In genomic region chr19:4057389-4057788, GRCm38 (mm10) we compare ENCODE assay signal across 31 mouse cellular contexts. TPM values are rescaled to one million over a fixed set of nuclear protein-coding genes. Genes with fewer than 3 reads are reported as not detected.
"Had no signal": no experiment of that assay in that cellular context is flagged by ENCODE, and none has a peak within 500 bp of the region (broad histone marks: within the 10 kb centered on the region; RNA-seq: fewer than 3 reads in every experiment).

No protein-coding gene starts in this region.

- H3K4me2 ChIP-seq: intestine, embryonic 15.5 days; kidney, embryonic 15.5 days; lung, embryonic 15.5 days; midbrain, embryonic 13.5 days; neural tube, embryonic 13.5 days had no signal

- H3K27me3 ChIP-seq: intestine, embryonic 15.5 days; kidney, embryonic 15.5 days; midbrain, embryonic 13.5 days; neural tube, embryonic 13.5 days had no signal

- DNase-seq: kidney, adult 11 months; kidney, adult 8-10 months; kidney, postnatal 14 days; kidney, postnatal 4 days; layer of hippocampus, adult 9-11 months; layer of hippocampus, postnatal 36 days; lung, adult 18-20 months; lung, postnatal 10 days; lung, postnatal 36 days; thymus, adult 2 months; thymus, postnatal 14 days; thymus, postnatal 4 days had no signal

- H3K36me3 ChIP-seq: intestine, embryonic 15.5 days; kidney, embryonic 15.5 days; lung, embryonic 15.5 days; midbrain, embryonic 10.5 days; midbrain, embryonic 13.5 days; neural tube, embryonic 13.5 days had no signal

- H3K27ac ChIP-seq: kidney, embryonic 15.5 days; left cerebral cortex, adult 2 months; lung, embryonic 15.5 days; midbrain, embryonic 10.5 days; midbrain, embryonic 13.5 days; neural tube, embryonic 13.5 days; stomach, postnatal 0 days had no signal

- H3K4me1 ChIP-seq: kidney, embryonic 15.5 days; lung, embryonic 15.5 days; midbrain, embryonic 13.5 days; neural tube, embryonic 13.5 days had no signal

- H3K9me3 ChIP-seq: intestine, embryonic 15.5 days; kidney, embryonic 15.5 days; lung, embryonic 15.5 days; megakaryocyte, embryonic 14.5 days; midbrain, embryonic 10.5 days; midbrain, embryonic 13.5 days; neural tube, embryonic 13.5 days had no signal

- H3K9ac ChIP-seq: intestine, embryonic 15.5 days; kidney, embryonic 15.5 days; lung, embryonic 15.5 days; midbrain, embryonic 13.5 days; neural tube, embryonic 13.5 days had no signal

- ATAC-seq: intestine, embryonic 15.5 days; midbrain, embryonic 13.5 days; midbrain, embryonic 16.5 days had no signal

- H3K4me3 ChIP-seq: intestine, embryonic 15.5 days; kidney, embryonic 15.5 days; left cerebral cortex, adult 2 months; lung, embryonic 15.5 days; midbrain, embryonic 10.5 days; midbrain, embryonic 13.5 days; myocyte; neural tube, embryonic 13.5 days had no signal

RNA-seq across cellular contexts. Expression of gene Gstp3, which starts 2.0 kb away (rescaled TPM):
- total RNA-seq: layer of hippocampus, adult 18-20 months; layer of hippocampus, postnatal 36 days; left cerebral cortex, adult 2 months; left cerebral cortex, postnatal 10 days; left cerebral cortex, postnatal 36 days had no signal
- polyA plus RNA-seq: midbrain, embryonic 13.5 days; midbrain, embryonic 16.5 days; neural tube, embryonic 13.5 days; stomach, embryonic 14.5 days had no signal

RNA-seq across cellular contexts. Expression of gene Gstp2, which starts 11.6 kb away (rescaled TPM):
- total RNA-seq: monocyte, adult 5-6 weeks; neutrophil, adult 5-6 weeks had no signal

RNA-seq across cellular contexts. Expression of gene Cabp2, which starts 24.0 kb away (rescaled TPM):
- total RNA-seq: layer of hippocampus, adult 18-20 months; layer of hippocampus, postnatal 36 days; left cerebral cortex, adult 2 months; left cerebral cortex, postnatal 10 days; left cerebral cortex, postnatal 36 days; monocyte, adult 5-6 weeks; neutrophil, adult 5-6 weeks had no signal
- polyA plus RNA-seq: limb, embryonic 11.5 days; limb, embryonic 14.5 days; lung, embryonic 15.5 days; midbrain, embryonic 10.5 days; midbrain, embryonic 13.5 days; midbrain, embryonic 16.5 days; myocyte; neural tube, embryonic 13.5 days; stomach, embryonic 14.5 days; stomach, postnatal 0 days had no signal
